Mouse (Mus musculus): ENCODE data around the gene Mypn. TPM values are rescaled to one million over a fixed set of nuclear protein-coding genes. Genes with fewer than 3 reads are reported as not detected.

Mypn gene
- polyA plus RNA-seq, 1 experiment: not detected

DNA sequence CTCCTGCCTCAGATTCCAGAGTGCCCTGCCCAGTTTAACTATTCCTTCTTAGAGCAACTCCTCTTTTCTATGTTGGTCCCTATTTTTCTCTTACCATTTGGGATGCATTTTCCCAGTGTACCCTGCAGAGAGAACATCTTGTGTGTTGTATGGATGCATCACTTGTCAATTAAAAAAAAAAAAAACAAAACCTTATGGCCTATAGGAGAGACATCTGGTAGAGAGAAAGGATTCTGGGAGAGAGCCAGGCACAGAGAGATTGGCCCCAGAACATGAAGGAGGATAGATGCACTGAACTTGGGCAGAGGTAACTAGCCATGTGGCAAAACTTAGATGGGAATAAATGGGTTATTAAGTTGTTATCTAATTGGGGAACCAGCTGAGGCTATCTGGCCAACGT, 22.6 kb downstream of the Mypn start:
- peaks cover 8% of the 10 kb centered on the region for H3K4me1 ChIP-seq (ENCODE audit: control insufficient read depth)
- H3K9me3 ChIP-seq (ENCODE audit: control insufficient read depth, low read length): no peaks in the 10 kb centered on the region
- TF ChIP-seq GATA1 (IDR thresholded peaks at IDR 0.05; ENCODE audit: low read length) (no peak), TAL1 (IDR thresholded peaks at IDR 0.05; ENCODE audit: low read length) (no peak)

DNA sequence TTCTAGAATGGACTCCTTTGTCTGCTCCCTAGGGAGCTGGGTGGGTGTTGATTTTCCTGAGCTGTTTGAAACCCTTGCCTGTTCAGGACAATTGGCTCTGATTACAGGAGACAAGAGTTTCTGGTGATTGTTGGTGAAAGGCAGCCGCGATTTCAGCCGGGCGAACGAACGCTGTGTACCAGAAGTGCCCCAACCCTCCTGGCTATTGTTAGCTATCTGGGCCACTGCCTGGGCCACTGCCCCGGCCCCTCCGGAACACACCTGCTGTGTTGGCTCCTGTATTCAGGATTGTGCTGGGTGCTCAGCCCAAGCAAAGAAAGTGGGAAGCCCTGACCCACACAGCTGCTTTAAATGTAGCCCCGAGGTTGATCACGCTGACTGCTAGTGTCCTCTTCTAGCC, 24.2 kb downstream of the Mypn start:
- TF ChIP-seq GATA1 (IDR thresholded peaks at IDR 0.05; ENCODE audit: low read length) (no peak), TAL1 (IDR thresholded peaks at IDR 0.05; ENCODE audit: low read length) (no peak)
- no peaks in the 10 kb centered on the region for H3K9me3 ChIP-seq (ENCODE audit: control insufficient read depth, low read length)
- H3K27me3 ChIP-seq (ENCODE audit: control insufficient read depth): no peaks in the 10 kb centered on the region
- H3K4me1 ChIP-seq (ENCODE audit: control insufficient read depth): peaks cover 8% of the 10 kb centered on the region
- no peaks in the 10 kb centered on the region for H3K36me3 ChIP-seq (ENCODE audit: control insufficient read depth)
- H3K4me3 ChIP-seq (replicated peaks): no peak overlapping the region

More for the DNA sequence above, 22.6 kb downstream of the Mypn start:
- Histone ChIP-seq H3K27me3 (ENCODE audit: control insufficient read depth) (no peaks in the 10 kb centered on the region), H3K36me3 (ENCODE audit: control insufficient read depth) (no peaks in the 10 kb centered on the region), H3K4me3 (replicated peaks) (no peak overlapping the region)

DNA sequence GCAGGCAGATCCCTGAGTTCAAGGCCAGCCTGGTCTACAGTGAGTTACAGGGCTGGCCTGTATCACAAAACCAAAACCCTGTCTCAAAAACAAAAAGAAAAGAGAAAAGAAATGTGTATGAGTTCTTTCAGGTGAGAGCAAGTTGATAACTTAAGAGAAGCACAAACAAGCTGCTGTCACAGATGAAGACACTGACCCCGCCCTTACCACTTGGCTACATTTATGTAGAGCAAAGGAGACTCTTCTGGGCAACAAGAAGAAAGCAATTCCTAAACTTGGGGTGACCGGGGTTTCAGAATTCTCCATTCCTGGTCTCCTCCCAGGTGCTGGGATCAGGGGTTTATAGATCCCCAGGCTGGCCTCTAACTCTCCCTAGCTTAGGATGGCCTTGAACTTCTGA, 25.4 kb downstream of the Mypn start:
- H3K9me3 ChIP-seq (ENCODE audit: control insufficient read depth, low read length): no peaks in the 10 kb centered on the region
- no peak overlapping the region for H3K4me3 ChIP-seq (replicated peaks)
- H3K36me3 ChIP-seq (ENCODE audit: control insufficient read depth): no peaks in the 10 kb centered on the region
- TF ChIP-seq GATA1 (IDR thresholded peaks at IDR 0.05; ENCODE audit: low read length) (no peak), TAL1 (IDR thresholded peaks at IDR 0.05; ENCODE audit: low read length) (no peak)
- H3K27me3 ChIP-seq (ENCODE audit: control insufficient read depth): no peaks in the 10 kb centered on the region; the same call in 1 of the 2 replicates
- peaks cover 8% of the 10 kb centered on the region for H3K4me1 ChIP-seq (ENCODE audit: control insufficient read depth)

DNA sequence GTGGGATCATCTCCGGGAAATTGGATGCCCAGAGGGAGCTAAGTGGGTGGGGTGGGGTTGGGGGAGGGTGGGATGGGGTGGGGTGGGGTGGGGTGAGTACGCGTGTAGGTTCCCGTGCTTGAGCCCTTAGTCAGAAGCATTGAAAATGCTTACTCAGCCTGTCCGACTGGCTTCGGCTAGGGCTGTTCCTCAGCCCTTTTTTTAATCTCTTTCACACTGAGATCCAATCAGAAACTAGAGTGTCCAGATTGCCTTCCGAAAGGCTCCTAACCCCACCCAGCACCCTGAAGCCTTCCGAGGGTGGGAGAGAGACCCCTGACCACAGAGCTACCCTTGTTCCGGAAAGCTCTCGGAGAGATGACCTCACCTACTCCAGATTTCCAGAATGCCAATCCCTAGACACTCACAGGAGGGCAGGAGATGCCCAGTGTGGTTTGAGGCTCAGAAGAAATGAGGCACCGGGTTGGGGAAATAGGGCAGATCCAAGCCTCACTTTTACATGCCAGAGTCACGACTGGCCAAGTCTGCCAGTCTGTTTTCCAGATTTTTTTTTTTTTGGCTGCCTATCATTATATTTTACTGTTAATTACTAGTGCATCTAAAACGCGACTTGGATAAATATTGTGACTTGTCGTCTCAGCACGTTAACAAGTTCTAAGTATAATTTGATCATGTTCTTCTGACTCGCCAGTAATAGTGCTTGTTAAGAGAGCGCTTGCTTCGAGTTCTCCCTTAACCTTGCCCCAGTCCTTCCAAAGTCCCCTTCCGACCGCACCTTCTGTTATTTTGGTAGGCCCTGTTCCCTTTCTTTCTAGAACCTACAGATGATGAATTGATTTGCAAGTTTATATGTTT, 26.2 kb downstream of the Mypn start:
- Histone ChIP-seq H3K4me1 (ENCODE audit: control insufficient read depth) (peaks cover 8% of the 10 kb centered on the region), H3K27me3 (ENCODE audit: control insufficient read depth) (no peaks in the 10 kb centered on the region; the same call in 1 of the 2 replicates), H3K4me3 (replicated peaks) (no peak overlapping the region), H3K9me3 (ENCODE audit: control insufficient read depth, low read length) (no peaks in the 10 kb centered on the region), H3K36me3 (ENCODE audit: control insufficient read depth) (no peaks in the 10 kb centered on the region)
- no peak for TF ChIP-seq TAL1 (IDR thresholded peaks at IDR 0.05; ENCODE audit: low read length)

DNA sequence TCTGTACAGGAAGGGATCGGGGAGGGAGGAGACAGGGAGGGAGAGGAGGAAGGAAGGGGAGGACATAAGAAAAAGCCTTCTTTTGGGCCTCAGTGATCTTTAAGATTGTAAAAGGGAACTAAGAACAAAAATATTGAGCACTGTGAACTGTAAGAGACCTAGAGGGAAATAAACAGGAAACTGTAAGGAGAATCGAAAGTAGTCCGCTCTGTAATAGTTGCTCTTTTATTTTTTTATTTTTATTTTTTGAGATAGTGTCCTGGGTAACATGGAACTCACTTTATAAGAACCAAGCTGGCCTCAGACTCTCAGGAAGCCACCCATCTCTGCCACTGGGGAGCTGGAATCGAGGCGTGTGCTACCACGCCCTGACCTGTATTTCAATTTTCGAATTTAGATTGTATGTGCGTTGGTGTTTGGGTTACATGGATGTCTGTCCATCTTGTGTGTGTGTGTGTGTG, 27.3 kb downstream of the Mypn start:
- no peaks in the 10 kb centered on the region; the same call in 1 of the 2 replicates for H3K27me3 ChIP-seq (ENCODE audit: control insufficient read depth)
- peaks cover 8% of the 10 kb centered on the region for H3K4me1 ChIP-seq (ENCODE audit: control insufficient read depth)
- no peaks in the 10 kb centered on the region for H3K36me3 ChIP-seq (ENCODE audit: control insufficient read depth)
- H3K9me3 ChIP-seq (ENCODE audit: control insufficient read depth, low read length): no peaks in the 10 kb centered on the region
- TF ChIP-seq GATA1 (IDR thresholded peaks at IDR 0.05; ENCODE audit: low read length) (no peak), TAL1 (IDR thresholded peaks at IDR 0.05; ENCODE audit: low read length) (no peak)
- no peak overlapping the region for H3K4me3 ChIP-seq (replicated peaks)

DNA sequence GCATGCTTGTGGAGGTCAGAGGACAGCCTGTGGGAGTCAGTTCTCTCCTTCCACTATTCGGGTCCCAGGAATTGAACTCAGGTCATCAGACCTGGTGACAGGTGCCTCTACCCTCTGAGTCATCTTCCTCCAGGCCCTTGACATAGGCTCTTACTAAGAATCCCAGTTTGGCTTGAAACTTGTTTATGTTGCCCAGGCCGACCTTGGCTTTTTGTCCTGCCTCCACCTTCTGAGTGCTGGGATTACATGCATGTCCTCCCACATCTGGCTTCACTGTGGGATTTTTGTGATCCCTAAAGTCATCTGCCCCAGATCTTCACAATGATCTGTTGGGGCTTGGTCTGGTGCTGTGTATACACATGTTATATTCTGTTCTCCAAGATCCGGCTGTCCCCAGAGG, 31.7 kb downstream of the Mypn start:
- H3K4me3 ChIP-seq (replicated peaks): no peak overlapping the region
- H3K36me3 ChIP-seq (ENCODE audit: control insufficient read depth): no peaks in the 10 kb centered on the region
- H3K9me3 ChIP-seq (ENCODE audit: control insufficient read depth, low read length): no peaks in the 10 kb centered on the region
- TF ChIP-seq TAL1 (IDR thresholded peaks at IDR 0.05; ENCODE audit: low read length): no peak
- no peak for TF ChIP-seq GATA1 (IDR thresholded peaks at IDR 0.05; ENCODE audit: low read length)
- H3K27me3 ChIP-seq (ENCODE audit: control insufficient read depth): no peaks in the 10 kb centered on the region; the same call in 1 of the 2 replicates
- peaks cover 4% of the 10 kb centered on the region for H3K4me1 ChIP-seq (ENCODE audit: control insufficient read depth)

DNA sequence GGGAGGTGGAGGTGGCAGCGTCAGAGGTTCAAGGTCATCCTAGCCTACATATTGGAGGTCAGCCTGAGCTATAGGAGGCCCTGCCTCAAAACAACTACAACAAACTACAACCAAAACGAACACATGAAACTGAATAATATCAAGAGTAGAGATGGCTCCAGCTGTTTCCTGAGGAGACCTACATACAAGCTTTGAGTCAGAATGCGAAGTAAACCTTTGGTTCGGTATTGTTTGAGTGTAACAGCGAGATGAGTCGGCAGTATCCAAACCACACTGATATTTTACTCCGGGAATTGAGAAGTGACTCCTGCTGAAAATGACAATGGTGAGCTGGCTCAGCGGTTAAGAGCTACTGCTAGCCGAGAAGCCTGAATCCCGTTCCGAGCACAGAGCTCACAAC, 34.2 kb downstream of the Mypn start:
- Histone ChIP-seq H3K4me3 (replicated peaks) (no peak overlapping the region), H3K4me1 (ENCODE audit: control insufficient read depth) (peaks cover 11% of the 10 kb centered on the region), H3K9me3 (ENCODE audit: control insufficient read depth, low read length) (no peaks in the 10 kb centered on the region), H3K36me3 (ENCODE audit: control insufficient read depth) (no peaks in the 10 kb centered on the region), H3K27me3 (ENCODE audit: control insufficient read depth) (no peaks in the 10 kb centered on the region; the same call in 1 of the 2 replicates)
- TF ChIP-seq TAL1 (IDR thresholded peaks at IDR 0.05; ENCODE audit: low read length) (no peak), GATA1 (IDR thresholded peaks at IDR 0.05; ENCODE audit: low read length) (no peak)

DNA sequence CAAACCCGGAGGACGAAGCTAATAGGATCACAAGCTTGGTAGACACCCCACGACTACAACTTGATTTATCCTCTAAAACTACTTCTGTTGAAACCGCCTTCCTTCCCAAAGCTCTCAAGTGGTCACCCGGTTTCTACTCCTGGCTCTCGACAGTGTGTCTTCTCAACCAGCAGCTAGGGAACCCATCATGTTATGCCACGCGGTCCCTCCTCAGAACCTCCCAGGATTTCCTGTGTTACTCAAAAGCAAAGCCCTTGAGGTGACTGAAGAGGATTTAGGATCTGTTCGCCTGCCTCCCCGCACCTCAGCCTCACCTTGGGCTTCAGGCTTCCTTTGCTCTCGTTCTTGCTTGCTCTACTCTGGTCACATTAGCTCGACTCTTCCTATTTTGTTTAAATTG, 35.6 kb downstream of the Mypn start:
- Histone ChIP-seq H3K4me1 (ENCODE audit: control insufficient read depth) (peaks cover 13% of the 10 kb centered on the region), H3K4me3 (replicated peaks) (no peak overlapping the region), H3K27me3 (ENCODE audit: control insufficient read depth) (no peaks in the 10 kb centered on the region; the same call in 1 of the 2 replicates), H3K9me3 (ENCODE audit: control insufficient read depth, low read length) (no peaks in the 10 kb centered on the region), H3K36me3 (ENCODE audit: control insufficient read depth) (no peaks in the 10 kb centered on the region)
- TF ChIP-seq GATA1 (IDR thresholded peaks at IDR 0.05; ENCODE audit: low read length): no peak
- TF ChIP-seq TAL1 (IDR thresholded peaks at IDR 0.05; ENCODE audit: low read length): no peak

DNA sequence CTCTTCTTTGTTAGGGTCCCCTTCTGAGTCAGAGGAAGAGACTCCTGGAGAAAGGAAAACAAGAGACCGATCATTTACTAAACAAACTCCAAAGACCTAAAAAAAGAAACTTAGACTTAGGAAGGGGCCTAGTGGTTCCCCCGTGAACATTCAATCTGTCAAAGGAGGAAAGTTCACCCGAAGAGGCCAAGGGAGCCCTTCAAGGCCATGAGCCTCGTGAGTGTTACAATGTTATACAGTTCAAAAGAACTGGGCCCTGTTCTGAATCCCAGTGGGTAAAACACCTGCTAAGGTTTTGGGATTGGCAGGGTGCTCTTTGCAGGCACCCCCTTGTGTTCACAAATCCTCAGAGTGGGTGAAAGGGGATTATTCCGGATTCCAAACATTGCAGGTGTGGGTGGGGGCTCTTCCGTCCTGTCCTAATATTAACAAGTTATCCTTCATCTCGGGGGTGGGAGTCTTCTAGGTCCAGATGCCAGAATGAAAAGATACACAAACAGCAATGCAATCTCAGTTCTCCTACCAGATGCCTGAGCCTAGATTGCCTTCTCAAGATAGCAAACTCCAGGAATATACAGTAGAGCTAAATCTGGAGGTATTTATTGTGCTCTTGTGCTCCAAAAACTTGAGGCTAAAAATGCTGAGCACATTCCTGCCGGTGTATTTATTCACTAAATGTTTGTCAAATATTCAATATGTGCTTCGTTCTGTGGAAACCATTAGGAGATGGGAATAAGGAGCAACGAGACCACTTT, 36.3 kb downstream of the Mypn start:
- no peaks in the 10 kb centered on the region for H3K36me3 ChIP-seq (ENCODE audit: control insufficient read depth)
- H3K4me1 ChIP-seq (ENCODE audit: control insufficient read depth): peaks cover 14% of the 10 kb centered on the region
- H3K4me3 ChIP-seq (replicated peaks): no peak overlapping the region
- H3K27me3 ChIP-seq (ENCODE audit: control insufficient read depth): no peaks in the 10 kb centered on the region
- H3K9me3 ChIP-seq (ENCODE audit: control insufficient read depth, low read length): no peaks in the 10 kb centered on the region
- no peak for TF ChIP-seq GATA1 (IDR thresholded peaks at IDR 0.05; ENCODE audit: low read length)
- no peak for TF ChIP-seq TAL1 (IDR thresholded peaks at IDR 0.05; ENCODE audit: low read length)

Data from erythroblast, embryonic 14.5 days (primary cell).